Mouse (Mus musculus) ES-E14 (cell line): ENCODE measurements around the gene Bcas2. TPM values are rescaled to one million over a fixed set of nuclear protein-coding genes. Genes with fewer than 3 reads are reported as not detected.
"Not testable (repeated sequence)": the region's sequence is repeated elsewhere in the genome, so short reads cannot be mapped to it uniquely, and the experiment has no call there.

Experiments
- DNase-seq: peaks from one replicate; pipeline ENCODE4 v3.0.0-alpha.2; 2013; ENCODE audit warnings: low read depth, low spot score
- H3K27ac ChIP-seq: 2 replicates; pipeline ENCODE4 v1.5.1; 2012; ENCODE audit warnings: low read depth, mild to moderate bottlenecking, low read length, moderate library complexity, mixed read lengths; ENCODE audit not compliant: poor library complexity, insufficient read depth, severe bottlenecking
- H3K36me3 ChIP-seq: 2 replicates; pipeline ENCODE4 v1.6.1; 2012; ENCODE audit warnings: mild to moderate bottlenecking, low read length, moderate library complexity, mixed read lengths; ENCODE audit not compliant: control insufficient read depth, poor library complexity, insufficient read depth, severe bottlenecking
- H3K4me1 ChIP-seq, 2 experiments: fragments of 150-350 bp in 1 of 2; sonication (generic) in 1 of 2; 2 replicates each; pipeline ENCODE4 v1.6.1; 2012; ENCODE audit warnings: low read length in 2 of 2, mild to moderate bottlenecking in 1 of 2, mixed read lengths in 1 of 2; ENCODE audit not compliant: control insufficient read depth in 2 of 2, insufficient read depth in 2 of 2, poor library complexity in 1 of 2
- H3K4me3 ChIP-seq, 2 experiments: fragments of 150-350 bp in 1 of 2; sonication (generic) in 1 of 2; 2 replicates each; pipeline ENCODE4 v1.5.1; 2012; ENCODE audit warnings: low read length in 2 of 2, low read depth in 1 of 2, mild to moderate bottlenecking in 1 of 2, mixed read lengths in 1 of 2; ENCODE audit not compliant: insufficient read depth in 1 of 2, poor library complexity in 1 of 2, severe bottlenecking in 1 of 2
- H3K9ac ChIP-seq: 2 replicates; pipeline ENCODE4 v1.6.1; 2012; ENCODE audit warnings: low read depth, mild to moderate bottlenecking, low read length, mixed read lengths; ENCODE audit not compliant: poor library complexity, insufficient read depth, severe bottlenecking
- H3K9me3 ChIP-seq: fragments of 150-350 bp; sonication (generic); 2 replicates; pipeline ENCODE4 v1.6.1; 2012; ENCODE audit warnings: low read depth, mild to moderate bottlenecking, low read length; ENCODE audit not compliant: control insufficient read depth, insufficient read depth
- CHD2 ChIP-seq: IDR thresholded peaks from 2 replicates; pipeline ENCODE4 v1.6.1; 2014; ENCODE audit warnings: mild to moderate bottlenecking, low read depth, low read length, inconsistent platforms
- HCFC1 ChIP-seq: IDR thresholded peaks from 2 replicates; pipeline ENCODE4 v1.6.1; 2012; ENCODE audit warnings: low read length, inconsistent platforms, borderline replicate concordance; ENCODE audit not compliant: insufficient read depth
- MAFK ChIP-seq: IDR thresholded peaks from 2 replicates; pipeline ENCODE4 v1.6.1; 2014; ENCODE audit warnings: mild to moderate bottlenecking, low read depth, low read length, inconsistent platforms; ENCODE audit not compliant: insufficient read depth
- ZC3H11A ChIP-seq: IDR thresholded peaks from 2 replicates; pipeline ENCODE4 v1.6.1; 2012; ENCODE audit warnings: low read depth, mild to moderate bottlenecking, inconsistent platforms, low read length, borderline replicate concordance
- ZNF384 ChIP-seq: IDR thresholded peaks from 2 replicates; pipeline ENCODE4 v1.6.1; 2012; ENCODE audit warnings: low read depth, low read length, inconsistent platforms
- in situ Hi-C, 2 experiments: fragments of 600-800 bp; cut with MboI; formaldehyde crosslinking; loops; one replicate each; pipeline ENCODE4 v1.15.1; 2025; ENCODE audit warnings: low sequenced_read_pairs in 2 of 2, inconsistent platforms in 1 of 2; ENCODE audit not compliant: unreplicated experiment in 2 of 2
- total RNA-seq: library from RNA; depleted of rRNA; stranded (reverse); fragments of 300-350 nt; gene quantifications from 2 replicates; pipeline ENCODE4 v1.2.3, GENCODE M21; 2012

Bcas2 gene
- total RNA-seq, 1 experiment: 102 TPM

- H3K4me1 ChIP-seq: peaks cover 11 to 13% of the 10 kb centered on the region in 2 experiments
- H3K36me3 ChIP-seq: peaks cover 12% of the 10 kb centered on the region
- H3K4me3 ChIP-seq: no peak overlapping the region
- no peak for DNase-seq
- no peak overlapping the region for H3K9ac ChIP-seq
- H3K9me3 ChIP-seq: no peaks in the 10 kb centered on the region
- in situ Hi-C loops: no loop called here
- TF ChIP-seq CHD2 (no peak), ZC3H11A (no peak), HCFC1 (no peak), ZNF384 (no peak)
- no peak overlapping the region for H3K27ac ChIP-seq
Measured at GRCm38 (mm10) chr3:103136414-103137077, 34.9 kb upstream of the Bcas2 start.

- no peaks in the 10 kb centered on the region for H3K9me3 ChIP-seq
- no peak for DNase-seq
- H3K9ac ChIP-seq: no peak overlapping the region
Measured at GRCm38 (mm10) chr3:103139047-103139446, 32.4 kb upstream of the Bcas2 start.

GRCm38 (mm10) chr3:103140095-103140838, 31.2 kb upstream of the Bcas2 start:
- DNase-seq, H3K36me3 ChIP-seq, H3K27ac ChIP-seq, H3K9me3 ChIP-seq, in situ Hi-C loops, H3K9ac ChIP-seq, H3K4me3 ChIP-seq: not testable (repeated sequence)
- peaks cover 16 to 18% of the 10 kb centered on the region in 2 experiments for H3K4me1 ChIP-seq

More at GRCm38 (mm10) chr3:103139047-103139446, 32.4 kb upstream of the Bcas2 start:
- Histone ChIP-seq H3K4me3 (no peak overlapping the region), H3K4me1 (peaks cover 13 to 16% of the 10 kb centered on the region in 2 experiments), H3K36me3 (peaks cover 4% of the 10 kb centered on the region), H3K27ac (no peak overlapping the region)
- TF ChIP-seq ZC3H11A: no peak
- no peak for TF ChIP-seq MAFK
- no peak for TF ChIP-seq HCFC1
- TF ChIP-seq ZNF384: no peak
- TF ChIP-seq CHD2: no peak
- in situ Hi-C loops: no loop called here

- Histone ChIP-seq H3K27ac (peak overlapping the region; percentile 48; the same call in 1 of the 2 replicates), H3K4me3 (no peak overlapping the region), H3K9ac (no peak overlapping the region; the same call in 1 of the 2 replicates), H3K36me3 (peaks cover 4% of the 10 kb centered on the region), H3K4me1 (peaks cover 21 to 22% of the 10 kb centered on the region in 2 experiments), H3K9me3 (no peaks in the 10 kb centered on the region)
- DNase-seq: no peak
- in situ Hi-C loops: no loop called here
- 0 out of 2 replicates have a peak, but pooled peaks have one; percentile 14 for TF ChIP-seq MAFK
- TF ChIP-seq ZNF384: no peak
- TF ChIP-seq HCFC1: no peak
Measured at GRCm38 (mm10) chr3:103141287-103141686, 30.2 kb upstream of the Bcas2 start.

GRCm38 (mm10) chr3:103142366-103142765, 29.1 kb upstream of the Bcas2 start:
- in situ Hi-C loops: no loop called here
- TF ChIP-seq CHD2 (no peak), MAFK (no peak), ZNF384 (no peak), ZC3H11A (no peak), HCFC1 (no peak)
- H3K4me1 ChIP-seq: peaks cover 20 to 26% of the 10 kb centered on the region in 2 experiments
- H3K27ac ChIP-seq: no peak overlapping the region
- H3K9ac ChIP-seq: no peak overlapping the region
- peaks cover 4% of the 10 kb centered on the region for H3K36me3 ChIP-seq
- no peak for DNase-seq
- H3K4me3 ChIP-seq: no peak overlapping the region
- H3K9me3 ChIP-seq: no peaks in the 10 kb centered on the region
